Mouse (Mus musculus) megakaryocyte, embryonic 14.5 days (primary cell): ENCODE data around the gene Nceh1.

Source experiments
- FLI1 ChIP-seq: IDR thresholded peaks from 2 replicates; pipeline ENCODE4 v1.6.1; 2012; ENCODE audit warnings: low read length, inconsistent platforms, mixed read lengths
- GATA1 ChIP-seq: IDR thresholded peaks from 3 replicates; pipeline ENCODE4 v1.6.1; 2012; ENCODE audit warnings: mixed read lengths, low read length, inconsistent platforms, borderline replicate concordance

DNA sequence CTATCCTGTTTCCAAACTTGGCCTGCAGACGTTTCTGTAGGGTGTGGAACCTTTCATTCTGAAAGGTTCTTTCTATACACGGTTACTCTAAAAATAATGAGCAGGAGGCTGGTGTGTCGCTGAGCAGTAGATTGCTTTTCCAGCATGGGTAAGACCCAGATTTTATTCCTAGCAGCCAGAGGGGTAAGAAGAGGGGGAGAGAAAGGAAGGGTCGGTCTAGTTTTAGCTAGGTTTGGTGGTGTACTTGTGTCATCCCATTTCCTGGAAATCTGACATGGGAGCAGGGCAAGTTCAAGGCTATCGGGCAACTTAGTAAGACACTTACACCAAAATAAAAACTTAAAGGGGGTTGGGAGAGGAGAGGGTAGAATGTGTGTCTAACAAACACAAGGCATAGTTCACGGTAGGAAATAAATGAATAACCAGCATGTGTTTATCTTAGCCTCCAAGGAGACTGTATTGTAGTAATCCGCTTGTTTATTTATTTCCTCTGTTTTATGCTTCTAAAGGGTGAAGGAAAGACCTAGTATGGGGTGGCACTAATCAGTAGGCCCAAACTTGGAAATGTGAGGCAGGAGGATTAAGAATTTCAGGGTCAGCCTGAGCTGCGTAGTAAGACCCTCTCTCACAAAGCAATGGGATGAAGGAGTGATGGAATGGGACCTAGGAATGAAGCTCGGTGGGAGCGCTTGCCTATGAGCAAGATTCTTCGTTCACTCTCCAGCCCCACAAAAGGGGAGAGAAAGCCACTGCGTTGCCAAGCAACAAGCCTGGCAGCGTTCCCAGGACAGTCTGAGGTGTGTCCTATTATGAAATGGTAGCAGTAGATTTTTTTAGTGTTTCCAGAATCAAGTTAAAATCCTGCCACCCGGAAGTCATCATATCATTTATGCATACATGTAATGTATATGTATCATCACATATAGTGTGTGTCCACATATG is 6.8 kb downstream of the Nceh1 start:
- TF ChIP-seq GATA1, result no peak
- no peak for TF ChIP-seq FLI1
